Mouse (Mus musculus): ENCODE data around the gene Ust. TPM values are rescaled to one million over a fixed set of nuclear protein-coding genes. Genes with fewer than 3 reads are reported as not detected.

The Ust gene
- polyA plus RNA-seq, 1 experiment from 2014 or later, result 6.6 TPM

DNA sequence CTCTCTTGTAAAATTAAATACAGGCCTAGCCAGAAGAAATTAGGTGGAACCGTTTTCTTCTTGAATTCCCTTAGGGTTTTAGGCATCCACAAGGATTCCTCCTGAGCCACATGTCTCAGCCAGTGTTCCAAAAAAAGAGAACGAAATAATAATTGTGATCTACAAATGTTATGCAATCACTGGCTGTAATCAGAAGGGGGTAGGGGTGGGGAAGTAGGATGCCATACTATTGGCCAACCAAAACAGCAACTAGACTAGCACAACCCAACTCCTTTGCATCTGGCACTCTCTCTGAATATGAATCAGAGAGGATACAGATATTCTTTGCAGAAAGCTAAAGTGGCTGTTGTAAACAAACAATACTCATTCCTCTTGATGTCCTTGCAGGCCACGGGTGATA, 52.7 kb downstream of the Ust start:
- Histone ChIP-seq H3K27me3 (ENCODE audit: control insufficient read depth, insufficient read depth, low read length) (no peaks in the 10 kb centered on the region), H3K27ac (ENCODE audit: low read depth, low read length) (no peak overlapping the region), H3K4me1 (ENCODE audit: control insufficient read depth, insufficient read depth, low read length) (no peaks in the 10 kb centered on the region), H3K36me3 (ENCODE audit: control insufficient read depth, insufficient read depth, low read length) (no peaks in the 10 kb centered on the region), H3K9ac (ENCODE audit: low read length) (no peak overlapping the region), H3K4me2 (ENCODE audit: low read depth) (no peak overlapping the region), H3K9me3 (ENCODE audit: control insufficient read depth, low read length) (no peaks in the 10 kb centered on the region), H3K4me3 (ENCODE audit: low read depth, low read length) (no peak overlapping the region)
- WGBS, result 85% methylated on average over 3 of the region's 3 CpGs
- ATAC-seq (ENCODE audit: insufficient read depth, low FRiP score, low TSS enrichment) (no peak), DNase-seq (ENCODE audit: low spot score) (no peak)

DNA sequence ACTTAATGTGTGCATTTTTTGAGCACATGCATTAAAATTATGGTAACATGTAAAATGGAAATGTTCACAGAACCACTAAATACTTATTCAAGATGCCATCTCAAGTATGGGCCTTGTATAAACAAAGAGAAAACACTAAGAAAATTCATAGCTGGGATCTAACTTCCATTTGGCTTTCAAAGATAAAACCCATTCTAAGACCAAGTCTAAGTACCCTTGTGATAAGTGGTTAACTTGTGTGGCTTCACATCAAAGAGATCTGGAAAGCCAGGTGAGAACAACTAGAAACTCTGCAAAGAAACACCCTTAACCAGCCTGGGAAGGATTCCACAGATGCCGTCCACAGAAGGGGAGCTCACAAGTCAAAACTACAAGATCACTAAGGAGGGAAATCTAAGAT, 53.4 kb downstream of the Ust start:
- Histone ChIP-seq H3K27ac (ENCODE audit: low read depth, low read length) (no peak overlapping the region), H3K4me1 (ENCODE audit: control insufficient read depth, insufficient read depth, low read length) (no peaks in the 10 kb centered on the region), H3K27me3 (ENCODE audit: control insufficient read depth, insufficient read depth, low read length) (no peaks in the 10 kb centered on the region), H3K9me3 (ENCODE audit: control insufficient read depth, low read length) (no peaks in the 10 kb centered on the region), H3K4me3 (ENCODE audit: low read depth, low read length) (no peak overlapping the region), H3K36me3 (ENCODE audit: control insufficient read depth, insufficient read depth, low read length) (no peaks in the 10 kb centered on the region), H3K9ac (ENCODE audit: low read length) (no peak overlapping the region), H3K4me2 (ENCODE audit: low read depth) (no peak overlapping the region)
- WGBS, result 100% methylated on average over 1 of the region's 1 CpGs
- no peak for ATAC-seq (ENCODE audit: insufficient read depth, low FRiP score, low TSS enrichment)
- no peak for DNase-seq (ENCODE audit: low spot score)

DNA sequence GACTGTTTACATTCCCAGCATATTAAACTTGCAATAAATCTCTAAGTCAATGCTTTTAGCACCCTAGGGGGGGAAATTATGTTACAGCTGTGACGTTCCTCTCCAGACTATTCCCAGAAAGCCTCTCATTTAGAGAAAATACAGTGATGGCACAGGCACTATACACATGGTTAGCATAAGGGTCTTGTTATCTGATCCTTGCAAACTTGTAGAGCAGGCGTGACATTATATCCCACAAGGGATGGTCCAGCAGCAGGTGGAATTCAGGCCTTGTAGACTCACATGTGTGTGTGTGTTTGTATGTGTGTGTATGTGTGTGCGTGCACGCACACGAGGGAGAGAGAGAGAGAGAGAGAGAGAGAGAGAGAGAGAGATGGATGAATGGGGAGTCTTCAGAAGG, 57.3 kb downstream of the Ust start:
- no peaks in the 10 kb centered on the region for H3K36me3 ChIP-seq (ENCODE audit: control insufficient read depth, insufficient read depth, low read length)
- 83% methylated on average over 5 of the region's 5 CpGs for WGBS

DNA sequence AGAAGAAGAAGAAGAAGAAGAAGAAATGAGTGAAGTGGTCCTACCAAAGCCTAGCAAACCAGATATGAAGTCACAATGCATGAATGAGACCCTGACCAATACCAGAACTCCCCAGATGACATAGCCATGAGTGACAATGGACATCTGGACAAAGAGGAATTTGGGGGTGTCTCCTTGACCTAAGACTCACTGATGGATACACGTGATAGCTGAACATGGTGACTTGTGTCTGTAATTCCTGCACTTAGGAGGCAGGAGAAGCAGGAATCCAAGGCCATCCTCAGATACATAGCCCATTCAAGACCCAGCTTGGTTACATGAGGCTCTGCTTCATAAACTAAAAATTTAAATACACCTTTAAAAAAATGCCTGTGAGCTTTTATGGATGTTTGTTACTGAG, 63.9 kb downstream of the Ust start:
- no peaks in the 10 kb centered on the region for H3K9me3 ChIP-seq (ENCODE audit: control insufficient read depth, low read length)
- DNase-seq (ENCODE audit: low spot score), result no peak
- no peak overlapping the region for H3K4me3 ChIP-seq (ENCODE audit: low read depth, low read length)
- no peak overlapping the region for H3K9ac ChIP-seq (ENCODE audit: low read length)
- ATAC-seq (ENCODE audit: insufficient read depth, low FRiP score, low TSS enrichment), result no peak
- H3K36me3 ChIP-seq (ENCODE audit: control insufficient read depth, insufficient read depth, low read length), result no peaks in the 10 kb centered on the region
- 70% methylated on average over 1 of the region's 1 CpGs for WGBS
- H3K4me2 ChIP-seq (ENCODE audit: low read depth), result no peak overlapping the region
- H3K27me3 ChIP-seq (ENCODE audit: control insufficient read depth, insufficient read depth, low read length), result no peaks in the 10 kb centered on the region
- H3K27ac ChIP-seq (ENCODE audit: low read depth, low read length), result no peak overlapping the region
- H3K4me1 ChIP-seq (ENCODE audit: control insufficient read depth, insufficient read depth, low read length), result no peaks in the 10 kb centered on the region

More for the DNA sequence above, 57.3 kb downstream of the Ust start:
- H3K9me3 ChIP-seq (ENCODE audit: control insufficient read depth, low read length), result no peaks in the 10 kb centered on the region
- no peaks in the 10 kb centered on the region for H3K27me3 ChIP-seq (ENCODE audit: control insufficient read depth, insufficient read depth, low read length)
- H3K4me2 ChIP-seq (ENCODE audit: low read depth), result no peak overlapping the region
- no peaks in the 10 kb centered on the region for H3K4me1 ChIP-seq (ENCODE audit: control insufficient read depth, insufficient read depth, low read length)
- no peak overlapping the region for H3K27ac ChIP-seq (ENCODE audit: low read depth, low read length)
- H3K9ac ChIP-seq (ENCODE audit: low read length), result no peak overlapping the region
- ATAC-seq (ENCODE audit: insufficient read depth, low FRiP score, low TSS enrichment) (no peak), DNase-seq (ENCODE audit: low spot score) (no peak)
- H3K4me3 ChIP-seq (ENCODE audit: low read depth, low read length), result no peak overlapping the region

DNA sequence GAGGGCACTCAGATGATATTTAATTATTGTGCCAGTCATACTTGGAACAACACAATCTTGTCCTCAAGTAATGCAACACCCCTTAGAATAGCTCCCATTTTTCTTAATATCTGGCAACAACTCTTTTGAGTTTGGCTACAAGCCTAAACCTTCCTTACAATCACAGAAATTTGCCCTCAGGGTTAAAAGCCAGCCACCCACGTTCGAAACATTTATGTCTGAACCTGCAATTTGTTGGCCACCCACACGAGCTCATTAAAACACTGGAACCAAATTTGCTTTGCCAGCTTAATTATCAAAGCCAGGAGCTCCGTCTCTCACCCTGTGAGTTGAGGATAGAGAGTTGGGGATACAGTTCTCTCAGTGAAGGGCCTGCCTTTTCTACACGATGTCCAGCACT, 70.9 kb downstream of the Ust start:
- no peak overlapping the region for H3K27ac ChIP-seq (ENCODE audit: low read depth, low read length)
- no peaks in the 10 kb centered on the region for H3K4me1 ChIP-seq (ENCODE audit: control insufficient read depth, insufficient read depth, low read length)
- no peaks in the 10 kb centered on the region for H3K27me3 ChIP-seq (ENCODE audit: control insufficient read depth, insufficient read depth, low read length)
- WGBS, result 65% methylated on average over 5 of the region's 5 CpGs
- no peak for DNase-seq (ENCODE audit: low spot score)
- ATAC-seq (ENCODE audit: insufficient read depth, low FRiP score, low TSS enrichment), result no peak
- H3K36me3 ChIP-seq (ENCODE audit: control insufficient read depth, insufficient read depth, low read length), result no peaks in the 10 kb centered on the region
- H3K9ac ChIP-seq (ENCODE audit: low read length), result no peak overlapping the region
- no peaks in the 10 kb centered on the region for H3K9me3 ChIP-seq (ENCODE audit: control insufficient read depth, low read length)
- no peak overlapping the region for H3K4me2 ChIP-seq (ENCODE audit: low read depth)
- H3K4me3 ChIP-seq (ENCODE audit: low read depth, low read length), result no peak overlapping the region

DNA sequence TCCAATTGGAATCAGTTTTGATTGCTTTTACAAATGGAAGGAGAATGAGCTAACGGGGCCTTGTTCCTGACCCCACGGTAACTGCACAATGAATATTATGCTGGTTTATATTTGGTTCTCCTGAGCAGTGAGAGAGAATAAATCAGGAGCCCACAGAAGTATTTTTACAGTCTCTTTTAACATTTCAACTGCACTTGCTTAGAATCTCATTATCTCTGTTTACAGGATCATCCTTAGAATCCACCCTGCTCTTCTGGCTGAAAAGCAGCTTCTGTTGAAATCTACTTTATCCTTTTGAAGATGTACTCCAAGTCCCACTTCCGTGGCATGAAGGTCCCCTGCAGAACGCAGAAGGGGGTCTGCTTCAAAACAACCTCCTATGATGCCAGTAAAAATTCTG, 71.7 kb downstream of the Ust start:
- WGBS, result 55% methylated on average over 4 of the region's 4 CpGs
- Histone ChIP-seq H3K4me1 (ENCODE audit: control insufficient read depth, insufficient read depth, low read length) (no peaks in the 10 kb centered on the region), H3K27me3 (ENCODE audit: control insufficient read depth, insufficient read depth, low read length) (no peaks in the 10 kb centered on the region), H3K9me3 (ENCODE audit: control insufficient read depth, low read length) (no peaks in the 10 kb centered on the region), H3K27ac (ENCODE audit: low read depth, low read length) (no peak overlapping the region), H3K4me2 (ENCODE audit: low read depth) (no peak overlapping the region), H3K9ac (ENCODE audit: low read length) (no peak overlapping the region), H3K4me3 (ENCODE audit: low read depth, low read length) (no peak overlapping the region), H3K36me3 (ENCODE audit: control insufficient read depth, insufficient read depth, low read length) (no peaks in the 10 kb centered on the region)
- ATAC-seq (ENCODE audit: insufficient read depth, low FRiP score, low TSS enrichment), result no peak
- DNase-seq (ENCODE audit: low spot score), result no peak

DNA sequence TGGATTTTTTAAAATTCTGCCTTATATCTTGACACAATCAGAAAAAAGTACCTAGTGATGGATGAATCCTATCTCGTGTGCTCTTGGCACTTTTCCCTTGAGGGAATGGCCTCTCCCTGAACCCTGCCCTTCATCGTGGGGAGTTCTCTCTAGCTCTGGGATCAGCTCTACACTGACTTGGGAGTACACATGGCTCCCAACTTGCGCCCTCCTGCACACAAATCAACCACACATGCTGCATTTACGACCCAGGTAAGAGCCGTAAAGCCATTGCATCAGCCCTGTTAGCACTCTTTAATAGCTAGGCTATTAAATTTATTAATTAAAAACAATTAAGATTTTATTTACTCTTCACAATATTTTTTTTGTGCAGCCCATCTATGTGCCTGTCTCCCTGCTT, 74.6 kb downstream of the Ust start:
- Histone ChIP-seq H3K36me3 (ENCODE audit: control insufficient read depth, insufficient read depth, low read length) (no peaks in the 10 kb centered on the region), H3K9me3 (ENCODE audit: control insufficient read depth, low read length) (no peaks in the 10 kb centered on the region), H3K9ac (ENCODE audit: low read length) (no peak overlapping the region), H3K4me1 (ENCODE audit: control insufficient read depth, insufficient read depth, low read length) (no peaks in the 10 kb centered on the region), H3K4me2 (ENCODE audit: low read depth) (no peak overlapping the region), H3K27ac (ENCODE audit: low read depth, low read length) (no peak overlapping the region), H3K4me3 (ENCODE audit: low read depth, low read length) (no peak overlapping the region), H3K27me3 (ENCODE audit: control insufficient read depth, insufficient read depth, low read length) (no peaks in the 10 kb centered on the region)
- DNase-seq (ENCODE audit: low spot score), result no peak
- 66% methylated on average over 5 of the region's 5 CpGs for WGBS
- ATAC-seq (ENCODE audit: insufficient read depth, low FRiP score, low TSS enrichment), result no peak

DNA sequence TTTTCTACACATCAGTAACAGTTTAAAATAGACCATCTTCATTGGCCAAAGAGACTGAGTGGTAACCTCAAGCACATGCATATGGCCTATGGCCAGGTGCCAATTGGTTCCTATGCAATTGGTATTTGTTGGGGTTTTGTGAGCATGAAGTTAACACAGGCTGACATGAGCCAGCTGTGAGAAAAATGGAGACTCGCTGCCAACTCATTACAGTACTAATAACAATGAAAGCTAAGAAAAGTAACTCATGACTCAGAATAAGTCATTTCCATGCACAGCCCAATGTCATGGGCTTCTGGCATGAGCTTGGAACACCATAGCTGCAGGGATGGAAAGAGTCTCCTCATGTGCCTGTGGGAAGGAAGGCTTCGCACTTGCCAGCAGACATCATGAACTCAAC, 86.8 kb downstream of the Ust start:
- Histone ChIP-seq H3K27ac (ENCODE audit: low read depth, low read length) (no peak overlapping the region), H3K9me3 (ENCODE audit: control insufficient read depth, low read length) (no peaks in the 10 kb centered on the region), H3K4me1 (ENCODE audit: control insufficient read depth, insufficient read depth, low read length) (peaks cover 13% of the 10 kb centered on the region; the same call in 1 of the 2 replicates), H3K4me2 (ENCODE audit: low read depth) (no peak overlapping the region), H3K4me3 (ENCODE audit: low read depth, low read length) (no peak overlapping the region), H3K27me3 (ENCODE audit: control insufficient read depth, insufficient read depth, low read length) (no peaks in the 10 kb centered on the region), H3K36me3 (ENCODE audit: control insufficient read depth, insufficient read depth, low read length) (no peaks in the 10 kb centered on the region), H3K9ac (ENCODE audit: low read length) (no peak overlapping the region)
- DNase-seq (ENCODE audit: low spot score) (no peak), ATAC-seq (ENCODE audit: insufficient read depth, low FRiP score, low TSS enrichment) (no peak)
- 91% methylated on average over 2 of the region's 2 CpGs for WGBS

DNA sequence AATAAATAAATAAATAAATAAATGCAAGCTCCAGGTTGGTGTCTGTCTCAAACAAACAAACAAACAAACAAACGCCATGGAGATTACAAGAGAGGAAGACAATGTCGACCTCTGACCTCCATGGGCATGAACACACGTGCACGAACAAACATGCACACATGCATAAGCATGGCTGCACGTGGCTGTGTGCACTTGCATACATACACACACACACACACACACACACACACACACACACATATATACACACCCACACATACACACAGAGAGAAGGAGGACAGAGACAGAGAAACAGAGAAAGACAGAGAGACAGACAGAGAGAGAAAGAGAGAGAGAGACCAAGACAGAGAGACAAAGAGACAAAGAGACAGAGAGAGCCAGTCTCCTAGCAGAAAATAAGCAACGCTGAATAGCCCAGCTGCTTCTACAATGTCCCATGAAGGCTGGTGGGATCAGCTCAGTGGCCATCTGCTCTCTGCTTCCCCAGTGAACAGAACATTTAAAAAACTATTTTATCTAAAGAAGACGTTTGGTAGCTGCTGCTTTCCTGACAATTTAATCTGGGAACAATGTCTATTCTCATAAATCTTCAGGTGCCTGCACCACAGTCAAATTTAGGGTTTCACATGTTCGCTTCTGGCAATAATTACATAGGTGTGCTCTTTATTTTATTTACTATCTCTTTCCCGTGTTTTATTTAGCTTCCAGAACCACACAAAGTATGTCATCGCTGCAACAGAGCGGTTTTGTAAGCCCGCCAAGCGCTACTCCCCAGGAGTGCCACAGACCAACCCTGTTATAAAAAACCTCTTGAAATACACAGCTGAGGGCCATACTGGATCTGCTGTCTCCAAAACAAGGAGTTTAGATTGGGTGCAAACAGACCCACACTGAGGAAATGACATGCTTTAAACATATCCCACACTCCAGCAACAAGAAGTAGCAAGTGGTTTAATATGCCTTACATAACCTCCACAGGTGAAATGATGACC, 89.5 kb downstream of the Ust start:
- Histone ChIP-seq H3K27me3 (ENCODE audit: control insufficient read depth, insufficient read depth, low read length) (no peaks in the 10 kb centered on the region), H3K4me1 (ENCODE audit: control insufficient read depth, insufficient read depth, low read length) (peaks cover 13% of the 10 kb centered on the region; the same call in 1 of the 2 replicates), H3K4me2 (ENCODE audit: low read depth) (no peak overlapping the region), H3K9ac (ENCODE audit: low read length) (no peak overlapping the region), H3K9me3 (ENCODE audit: control insufficient read depth, low read length) (no peaks in the 10 kb centered on the region), H3K36me3 (ENCODE audit: control insufficient read depth, insufficient read depth, low read length) (no peaks in the 10 kb centered on the region), H3K27ac (ENCODE audit: low read depth, low read length) (no peak overlapping the region), H3K4me3 (ENCODE audit: low read depth, low read length) (no peak overlapping the region)
- DNase-seq (ENCODE audit: low spot score), result no peak
- peak; percentile 6; the same call in 1 of the 2 replicates for ATAC-seq (ENCODE audit: insufficient read depth, low FRiP score, low TSS enrichment)
- WGBS, result 71% methylated on average over 13 of the region's 13 CpGs
